Mouse (Mus musculus) urinary bladder, postnatal 25 days (tissue): ENCODE results near the gene Dlgap1.
"Not testable (repeated sequence)": the region's sequence is repeated elsewhere in the genome, so short reads cannot be mapped to it uniquely, and the experiment has no call there.

Experiments
- DNase-seq: peaks from one replicate; pipeline ENCODE4 v3.0.0; 2022; ENCODE audit warnings: low spot score

Gene Dlgap1

GRCm38 (mm10) chr17:70527101-70527500 lies 558.2 kb downstream of the Dlgap1 start:
- DNase-seq: peak; percentile 4

GRCm38 (mm10) chr17:70528196-70529187 lies 559.6 kb downstream of the Dlgap1 start:
- no peak for DNase-seq

GRCm38 (mm10) chr17:70534321-70534720 lies 565.4 kb downstream of the Dlgap1 start:
- DNase-seq: no peak

- DNase-seq: no peak
Observed at GRCm38 (mm10) chr17:70541816-70542215, 572.9 kb downstream of the Dlgap1 start.

GRCm38 (mm10) chr17:70550793-70551192 lies 581.9 kb downstream of the Dlgap1 start:
- DNase-seq: no peak

- no peak for DNase-seq
Observed at GRCm38 (mm10) chr17:70561547-70561946, 592.7 kb downstream of the Dlgap1 start.

- DNase-seq: no peak
Observed at GRCm38 (mm10) chr17:70570848-70571247, 602.0 kb downstream of the Dlgap1 start.

GRCm38 (mm10) chr17:70583042-70583441 lies 614.2 kb downstream of the Dlgap1 start:
- DNase-seq: no peak

GRCm38 (mm10) chr17:70586735-70587425 lies 618.0 kb downstream of the Dlgap1 start:
- no peak for DNase-seq

GRCm38 (mm10) chr17:70587975-70588630 lies 619.2 kb downstream of the Dlgap1 start:
- not testable (repeated sequence) for DNase-seq

GRCm38 (mm10) chr17:70588691-70589090 lies 619.8 kb downstream of the Dlgap1 start:
- DNase-seq: no peak

GRCm38 (mm10) chr17:70589140-70589539 lies 620.3 kb downstream of the Dlgap1 start:
- no peak for DNase-seq

GRCm38 (mm10) chr17:70590506-70590905 lies 621.6 kb downstream of the Dlgap1 start:
- no peak for DNase-seq

GRCm38 (mm10) chr17:70594277-70594676 lies 625.4 kb downstream of the Dlgap1 start:
- no peak for DNase-seq

GRCm38 (mm10) chr17:70596326-70596725 lies 627.5 kb downstream of the Dlgap1 start:
- DNase-seq: no peak

GRCm38 (mm10) chr17:70600462-70600861 lies 631.6 kb downstream of the Dlgap1 start:
- no peak for DNase-seq

- DNase-seq: no peak
Observed at GRCm38 (mm10) chr17:70602051-70602450, 633.2 kb downstream of the Dlgap1 start.

- DNase-seq: no peak
Observed at GRCm38 (mm10) chr17:70605659-70606058, 636.8 kb downstream of the Dlgap1 start.

GRCm38 (mm10) chr17:70612171-70612570 lies 643.3 kb downstream of the Dlgap1 start:
- DNase-seq: no peak

- DNase-seq: no peak
Observed at GRCm38 (mm10) chr17:70613897-70614296, 645.0 kb downstream of the Dlgap1 start.

GRCm38 (mm10) chr17:70614407-70615060 lies 645.7 kb downstream of the Dlgap1 start:
- DNase-seq: no peak

GRCm38 (mm10) chr17:70622493-70622892 lies 653.6 kb downstream of the Dlgap1 start:
- no peak for DNase-seq
